Mouse (Mus musculus) ES-E14 (cell line): ENCODE measurements around the gene Mindy2.

Experiments used
- CHD2 ChIP-seq: IDR thresholded peaks from 2 replicates; pipeline ENCODE4 v1.6.1; 2014; ENCODE audit warnings: mild to moderate bottlenecking, low read depth, low read length, inconsistent platforms
- HCFC1 ChIP-seq: IDR thresholded peaks from 2 replicates; pipeline ENCODE4 v1.6.1; 2012; ENCODE audit warnings: low read length, inconsistent platforms, borderline replicate concordance; ENCODE audit not compliant: insufficient read depth
- MAFK ChIP-seq: IDR thresholded peaks from 2 replicates; pipeline ENCODE4 v1.6.1; 2014; ENCODE audit warnings: mild to moderate bottlenecking, low read depth, low read length, inconsistent platforms; ENCODE audit not compliant: insufficient read depth
- ZC3H11A ChIP-seq: IDR thresholded peaks from 2 replicates; pipeline ENCODE4 v1.6.1; 2012; ENCODE audit warnings: low read depth, mild to moderate bottlenecking, inconsistent platforms, low read length, borderline replicate concordance
- ZNF384 ChIP-seq: IDR thresholded peaks from 2 replicates; pipeline ENCODE4 v1.6.1; 2012; ENCODE audit warnings: low read depth, low read length, inconsistent platforms

GRCm38 (mm10) chr9:70590775-70591174, 66.2 kb downstream of the Mindy2 start:
- no peak for TF ChIP-seq ZNF384
- no peak for TF ChIP-seq CHD2
- TF ChIP-seq ZC3H11A: no peak
- no peak for TF ChIP-seq MAFK
- TF ChIP-seq HCFC1: no peak
